Mouse (Mus musculus): ENCODE measurements around the gene Ficd. TPM values are rescaled to one million over a fixed set of nuclear protein-coding genes. Genes with fewer than 3 reads are reported as not detected.
"Not testable (repeated sequence)": the region's sequence is repeated elsewhere in the genome, so short reads cannot be mapped to it uniquely, and the experiment has no call there.

Gene Ficd
- polyA plus RNA-seq, 1 experiment from 2014 or later = 6.0 TPM

DNA sequence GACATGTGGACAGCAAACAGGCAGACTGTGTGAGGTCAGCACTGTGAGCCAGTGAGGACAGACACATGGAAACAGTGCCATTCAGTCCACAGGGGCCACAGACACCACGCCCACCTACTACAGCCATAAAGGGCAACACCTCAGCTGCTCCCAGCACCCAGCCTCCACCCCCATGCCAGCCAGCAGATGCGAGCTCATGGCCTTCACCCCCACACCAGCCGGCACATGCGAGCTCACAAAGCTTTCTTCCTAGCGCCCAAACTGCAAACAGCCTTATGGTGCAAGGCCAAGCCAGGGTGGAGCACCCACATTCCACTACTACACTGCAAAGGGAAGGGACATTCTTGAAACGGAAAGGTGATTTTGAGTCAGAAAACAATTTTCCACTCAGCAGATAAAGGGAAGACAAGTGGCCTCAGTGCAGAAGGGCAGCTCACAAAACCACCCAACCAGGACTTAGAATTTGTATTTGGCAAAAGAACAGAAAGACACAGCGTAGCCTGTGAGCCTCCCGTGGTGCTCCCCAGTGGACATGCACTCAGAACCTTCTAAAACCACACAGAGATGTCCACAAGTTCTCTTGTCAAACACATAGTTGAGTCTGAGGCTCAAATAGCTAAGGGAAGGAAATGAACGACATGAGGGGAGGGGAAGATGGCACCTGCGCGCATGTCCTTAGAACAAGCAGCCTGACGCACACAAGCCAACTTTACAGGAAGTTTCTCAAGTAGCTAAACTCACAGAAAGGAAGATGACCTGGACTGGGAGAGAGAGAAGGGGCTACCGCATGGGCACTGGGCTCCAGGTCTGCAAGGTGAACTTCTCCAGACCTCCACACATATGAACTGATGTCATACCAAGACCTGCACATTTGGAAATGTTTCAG is 30.3 kb downstream of the Ficd start:
- no peaks in the 10 kb centered on the region for H3K27me3 ChIP-seq (replicated peaks)
- peaks cover 54% of the 10 kb centered on the region for H3K36me3 ChIP-seq
- H3K27ac ChIP-seq = no peak overlapping the region
- H3K4me1 ChIP-seq = peaks cover 13% of the 10 kb centered on the region
- no peak overlapping the region for H3K4me2 ChIP-seq (replicated peaks)
- no peak overlapping the region for H3K9ac ChIP-seq
- no peaks in the 10 kb centered on the region for H3K9me3 ChIP-seq
- no peak overlapping the region for H3K4me3 ChIP-seq
- no peak for ATAC-seq (ENCODE audit: low FRiP score, low read depth)
- WGBS = 89% methylated on average over 13 of the region's 13 CpGs

- Histone ChIP-seq H3K27ac (no peak overlapping the region), H3K9ac (no peak overlapping the region), H3K36me3 (peaks cover 27% of the 10 kb centered on the region), H3K9me3 (no peaks in the 10 kb centered on the region), H3K27me3 (replicated peaks) (no peaks in the 10 kb centered on the region), H3K4me1 (peaks cover 21% of the 10 kb centered on the region), H3K4me2 (replicated peaks) (no peak overlapping the region), H3K4me3 (no peak overlapping the region)
- 90% methylated on average over 8 of the region's 8 CpGs for WGBS
- no peak for ATAC-seq (ENCODE audit: low FRiP score, low read depth)
Observed at GRCm38 (mm10) chr5:113768806-113769205, 33.2 kb downstream of the Ficd start.

- H3K36me3 ChIP-seq = peaks cover 38% of the 10 kb centered on the region
Observed at GRCm38 (mm10) chr5:113771213-113772162, 35.9 kb downstream of the Ficd start.

GRCm38 (mm10) chr5:113772450-113772895 is 36.9 kb downstream of the Ficd start, which contains the start of the genes Sart3 and Iscu:
Gene Sart3 (minus strand): TSS chr5:113772510.
Gene Iscu (plus strand): TSS chr5:113772748.
- H3K27ac ChIP-seq = peak within 1 kb of the TSS; percentile 96
- H3K9ac ChIP-seq = peak within 1 kb of the TSS; percentile 95
- no peaks in the 10 kb centered on the region for H3K27me3 ChIP-seq (replicated peaks)
- peaks cover 21% of the 10 kb centered on the region for H3K4me1 ChIP-seq
- peak; percentile 87 for ATAC-seq (ENCODE audit: low FRiP score, low read depth)
- peak within 1 kb of the TSS; percentile 100 for H3K4me3 ChIP-seq
- no peaks in the 10 kb centered on the region for H3K9me3 ChIP-seq
- peaks cover 40% of the 10 kb centered on the region for H3K36me3 ChIP-seq
- under 1% methylated on average over 49 of the region's 49 CpGs for WGBS
- H3K4me2 ChIP-seq (replicated peaks) = peak within 1 kb of the TSS; percentile 97

More at GRCm38 (mm10) chr5:113771213-113772162, 35.9 kb downstream of the Ficd start:
- peak; percentile 72 for ATAC-seq (ENCODE audit: low FRiP score, low read depth)
- Histone ChIP-seq H3K9me3 (no peaks in the 10 kb centered on the region), H3K4me3 (peak overlapping the region; percentile 100), H3K9ac (peak overlapping the region; percentile 95), H3K27me3 (replicated peaks) (no peaks in the 10 kb centered on the region), H3K27ac (peak overlapping the region; percentile 96), H3K4me2 (replicated peaks) (peak overlapping the region; percentile 97), H3K4me1 (peaks cover 21% of the 10 kb centered on the region)
- under 1% methylated on average over 97 of the region's 97 CpGs for WGBS

DNA sequence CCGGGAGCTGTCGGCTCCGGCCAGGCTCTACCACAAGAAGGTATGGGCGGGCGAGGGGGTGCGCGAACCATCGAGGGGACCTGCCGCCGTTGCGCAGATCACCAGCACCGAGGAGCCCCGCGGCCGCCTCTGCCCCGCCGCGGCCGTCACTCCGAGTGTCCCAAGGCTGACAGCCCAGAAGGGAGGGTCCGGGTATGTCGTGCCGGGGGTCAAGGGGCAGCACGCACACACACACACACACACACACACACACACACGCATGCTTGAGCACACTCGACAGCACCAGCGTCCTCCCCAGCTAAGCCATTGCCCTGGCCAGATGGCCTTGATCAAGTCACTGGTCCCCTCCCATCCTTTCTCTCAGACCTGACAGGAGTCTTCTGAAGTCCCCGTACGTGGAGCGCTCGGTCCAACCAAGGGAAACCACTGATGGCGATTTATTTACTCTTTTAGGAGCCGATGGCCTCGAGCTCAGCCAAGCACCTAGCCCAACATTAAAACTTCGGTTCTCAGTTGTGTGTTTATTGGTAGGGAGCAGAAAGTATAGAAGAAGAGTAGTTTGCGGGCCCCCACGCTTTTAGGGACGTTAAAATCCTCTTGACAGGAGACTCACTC is 37.4 kb downstream of the Ficd start:
- H3K36me3 ChIP-seq = peaks cover 37% of the 10 kb centered on the region
- peak; percentile 51 for ATAC-seq (ENCODE audit: low FRiP score, low read depth)
- 2% methylated on average over 35 of the region's 38 CpGs for WGBS

GRCm38 (mm10) chr5:113773664-113774063 is 38.1 kb downstream of the Ficd start:
- Histone ChIP-seq H3K9ac (0 out of 2 replicates have a peak overlapping the region, but pooled peaks have one; percentile 73), H3K4me3 (peak overlapping the region; percentile 100), H3K4me2 (replicated peaks) (peak overlapping the region; percentile 97), H3K9me3 (no peaks in the 10 kb centered on the region), H3K36me3 (peaks cover 34% of the 10 kb centered on the region), H3K4me1 (peaks cover 21% of the 10 kb centered on the region), H3K27me3 (replicated peaks) (no peaks in the 10 kb centered on the region), H3K27ac (no peak overlapping the region)
- no peak for ATAC-seq (ENCODE audit: low FRiP score, low read depth)
- WGBS = 2% methylated on average over 7 of the region's 7 CpGs

More for the DNA sequence above, 37.4 kb downstream of the Ficd start:
- Histone ChIP-seq H3K27ac (no peak overlapping the region), H3K9ac (peak overlapping the region; percentile 73), H3K27me3 (replicated peaks) (no peaks in the 10 kb centered on the region), H3K4me2 (replicated peaks) (peak overlapping the region; percentile 97), H3K4me1 (peaks cover 21% of the 10 kb centered on the region), H3K9me3 (no peaks in the 10 kb centered on the region), H3K4me3 (peak overlapping the region; percentile 100)

- no peaks in the 10 kb centered on the region for H3K27me3 ChIP-seq (replicated peaks)
- no peak overlapping the region for H3K4me2 ChIP-seq (replicated peaks)
- H3K9ac ChIP-seq = no peak overlapping the region
- no peak for ATAC-seq (ENCODE audit: low FRiP score, low read depth)
- WGBS = 94% methylated on average over 10 of the region's 10 CpGs
- peaks cover 9% of the 10 kb centered on the region for H3K4me1 ChIP-seq
- no peak overlapping the region for H3K4me3 ChIP-seq
- H3K27ac ChIP-seq = no peak overlapping the region
- peaks cover 33% of the 10 kb centered on the region for H3K36me3 ChIP-seq
- no peaks in the 10 kb centered on the region for H3K9me3 ChIP-seq
Observed at GRCm38 (mm10) chr5:113775585-113775984, 40.0 kb downstream of the Ficd start.

- no peak for ATAC-seq (ENCODE audit: low FRiP score, low read depth)
- 91% methylated on average over 15 of the region's 15 CpGs for WGBS
Observed at GRCm38 (mm10) chr5:113776128-113776895, 40.7 kb downstream of the Ficd start.

GRCm38 (mm10) chr5:113776896-113777226 is 41.3 kb downstream of the Ficd start:
- Histone ChIP-seq H3K36me3 (peaks cover 33% of the 10 kb centered on the region), H3K9me3 (no peaks in the 10 kb centered on the region), H3K4me1 (peaks cover 9% of the 10 kb centered on the region), H3K9ac (no peak overlapping the region), H3K4me3 (no peak overlapping the region), H3K27ac (no peak overlapping the region), H3K4me2 (replicated peaks) (no peak overlapping the region), H3K27me3 (replicated peaks) (no peaks in the 10 kb centered on the region)
- 94% methylated on average over 8 of the region's 8 CpGs for WGBS
- no peak for ATAC-seq (ENCODE audit: low FRiP score, low read depth)

More at GRCm38 (mm10) chr5:113776128-113776895, 40.7 kb downstream of the Ficd start:
- Histone ChIP-seq H3K4me1 (peaks cover 9% of the 10 kb centered on the region), H3K36me3 (peaks cover 33% of the 10 kb centered on the region), H3K27me3 (replicated peaks) (no peaks in the 10 kb centered on the region), H3K9me3 (no peaks in the 10 kb centered on the region), H3K27ac (no peak overlapping the region), H3K4me3 (no peak overlapping the region), H3K4me2 (replicated peaks) (no peak overlapping the region), H3K9ac (no peak overlapping the region)

DNA sequence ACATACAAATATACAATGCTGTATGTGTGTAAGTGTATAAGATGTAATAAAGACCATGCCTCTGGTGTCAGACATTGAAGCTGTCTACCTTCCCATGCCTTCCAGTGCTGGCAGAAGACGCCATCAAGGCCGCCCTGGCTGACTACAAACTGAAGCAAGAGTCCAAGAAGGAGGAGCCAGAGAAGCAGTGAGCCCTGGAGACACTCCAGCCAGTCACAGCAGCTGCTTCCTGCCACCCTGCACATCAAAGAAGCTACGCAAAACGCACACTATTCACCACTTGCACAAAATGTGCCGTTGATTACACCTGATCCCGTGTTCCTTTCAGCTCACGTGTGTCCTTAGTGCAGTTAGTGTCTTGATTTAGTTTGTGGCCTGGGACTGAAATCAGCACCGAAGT is 42.1 kb downstream of the Ficd start:
- not testable (repeated sequence) for ATAC-seq (ENCODE audit: low FRiP score, low read depth); H3K4me1 ChIP-seq; H3K4me3 ChIP-seq; H3K9ac ChIP-seq; H3K27me3 ChIP-seq (replicated peaks); H3K9me3 ChIP-seq; H3K4me2 ChIP-seq (replicated peaks); H3K27ac ChIP-seq
- WGBS = 91% methylated on average over 8 of the region's 8 CpGs
- H3K36me3 ChIP-seq = peaks cover 33% of the 10 kb centered on the region

- no peaks in the 10 kb centered on the region for H3K9me3 ChIP-seq
- no peak overlapping the region for H3K9ac ChIP-seq
- WGBS = 83% methylated on average over 5 of the region's 5 CpGs
- no peak for ATAC-seq (ENCODE audit: low FRiP score, low read depth)
- no peak overlapping the region for H3K27ac ChIP-seq
- H3K4me3 ChIP-seq = no peak overlapping the region
- no peak overlapping the region for H3K4me2 ChIP-seq (replicated peaks)
- H3K27me3 ChIP-seq (replicated peaks) = no peaks in the 10 kb centered on the region
- H3K36me3 ChIP-seq = peaks cover 29% of the 10 kb centered on the region
- H3K4me1 ChIP-seq = 0 out of 2 replicates have a peak, but pooled peaks cover 6% of the 10 kb centered on the region
Observed at GRCm38 (mm10) chr5:113779569-113779968, 44.0 kb downstream of the Ficd start.

Data from neural tube, embryonic 12.5 days (tissue).